Mouse (Mus musculus): Measurements from ENCODE around the gene Psmd6. TPM values are rescaled to one million over a fixed set of nuclear protein-coding genes. Genes with fewer than 3 reads are reported as not detected.

Gene Psmd6
- polyA plus RNA-seq, 1 experiment, result 134 TPM

DNA sequence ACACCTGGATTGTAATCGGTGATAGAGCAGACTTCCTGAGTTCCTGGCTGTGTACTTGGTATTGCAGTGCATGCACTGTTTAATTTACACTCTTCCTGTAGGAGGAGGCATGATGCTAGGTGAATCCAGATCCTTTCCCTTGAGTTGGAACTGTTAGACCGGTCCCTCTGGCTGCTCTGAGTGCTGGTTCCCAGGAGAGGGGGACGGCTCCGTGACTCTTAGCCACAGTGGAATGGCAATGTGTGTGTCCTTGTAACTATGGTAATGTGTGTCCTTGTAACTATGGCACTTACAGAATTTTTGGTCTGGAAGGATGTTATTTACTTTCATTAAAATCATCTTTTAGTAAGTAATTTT lies 55.7 kb downstream of the Psmd6 start:
- TF ChIP-seq CTCF (IDR thresholded peaks at IDR 0.05; ENCODE audit: borderline replicate concordance, insufficient read depth, low read length) (no peak), POLR2A (IDR thresholded peaks at IDR 0.05; ENCODE audit: low read depth, low read length) (no peak)
- H3K4me1 ChIP-seq (ENCODE audit: control insufficient read depth, insufficient read depth, low read length), result no peaks in the 10 kb centered on the region
- H3K27ac ChIP-seq (ENCODE audit: insufficient read depth, low read length), result no peak overlapping the region
- H3K4me3 ChIP-seq (ENCODE audit: insufficient read depth, low read length), result no peak overlapping the region

DNA sequence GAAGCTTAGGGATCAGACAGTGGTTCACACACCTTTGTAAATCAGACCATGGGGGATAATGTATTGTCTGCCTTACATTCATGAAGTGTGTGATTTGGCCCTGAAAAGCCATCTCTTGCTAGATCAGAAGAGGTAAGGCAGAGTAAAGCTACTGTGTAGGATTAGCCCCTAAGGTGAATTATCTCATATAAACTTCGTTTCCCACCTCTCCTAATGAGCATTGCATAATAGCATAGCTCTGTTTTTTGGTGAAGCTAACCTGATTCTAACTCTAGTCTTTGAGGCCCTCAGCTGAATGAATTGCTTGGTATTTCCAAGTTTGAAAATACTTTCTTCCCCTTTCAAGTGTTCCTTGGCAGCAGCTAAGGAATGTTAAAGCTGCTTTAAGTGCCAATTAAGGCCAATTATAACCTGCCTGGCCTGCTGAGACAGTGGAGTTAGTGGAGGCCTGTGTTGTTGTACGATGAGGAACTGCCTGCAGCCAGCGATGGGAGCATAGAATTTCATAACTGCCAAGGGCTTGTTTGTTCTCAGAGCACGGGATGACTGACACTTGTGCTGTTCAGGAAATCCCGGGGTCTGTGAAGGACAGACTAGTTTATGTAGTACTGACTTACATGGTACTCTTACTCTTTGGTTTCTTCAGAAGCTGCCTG lies 56.2 kb downstream of the Psmd6 start:
- no peak overlapping the region for H3K27ac ChIP-seq (ENCODE audit: insufficient read depth, low read length)
- TF ChIP-seq POLR2A (IDR thresholded peaks at IDR 0.05; ENCODE audit: low read depth, low read length) (no peak), CTCF (IDR thresholded peaks at IDR 0.05; ENCODE audit: borderline replicate concordance, insufficient read depth, low read length) (no peak)
- no peaks in the 10 kb centered on the region for H3K4me1 ChIP-seq (ENCODE audit: control insufficient read depth, insufficient read depth, low read length)
- no peak overlapping the region for H3K4me3 ChIP-seq (ENCODE audit: insufficient read depth, low read length)

DNA sequence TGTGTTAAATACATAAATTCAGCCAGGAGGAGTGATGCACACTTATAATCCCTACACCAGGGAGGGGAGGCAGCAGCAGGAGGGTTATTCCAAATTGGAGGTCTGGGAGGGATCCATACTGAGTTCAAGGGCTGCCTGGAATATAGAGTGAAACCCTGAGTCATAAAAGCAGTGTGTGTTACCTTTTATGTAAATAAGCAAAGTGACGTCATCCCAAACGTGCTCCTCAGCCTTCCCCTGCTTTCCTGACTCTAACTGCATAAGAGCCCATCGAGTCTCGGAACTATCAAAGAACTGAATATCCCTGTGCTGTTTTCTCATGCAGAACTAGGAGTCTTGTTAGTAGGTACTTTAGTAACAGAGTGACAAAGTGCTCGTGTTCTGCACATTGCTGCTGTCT lies 57.4 kb downstream of the Psmd6 start:
- TF ChIP-seq CTCF (IDR thresholded peaks at IDR 0.05; ENCODE audit: borderline replicate concordance, insufficient read depth, low read length) (no peak), POLR2A (IDR thresholded peaks at IDR 0.05; ENCODE audit: low read depth, low read length) (no peak)
- Histone ChIP-seq H3K4me1 (ENCODE audit: control insufficient read depth, insufficient read depth, low read length) (no peaks in the 10 kb centered on the region), H3K4me3 (ENCODE audit: insufficient read depth, low read length) (no peak overlapping the region), H3K27ac (ENCODE audit: insufficient read depth, low read length) (no peak overlapping the region)

DNA sequence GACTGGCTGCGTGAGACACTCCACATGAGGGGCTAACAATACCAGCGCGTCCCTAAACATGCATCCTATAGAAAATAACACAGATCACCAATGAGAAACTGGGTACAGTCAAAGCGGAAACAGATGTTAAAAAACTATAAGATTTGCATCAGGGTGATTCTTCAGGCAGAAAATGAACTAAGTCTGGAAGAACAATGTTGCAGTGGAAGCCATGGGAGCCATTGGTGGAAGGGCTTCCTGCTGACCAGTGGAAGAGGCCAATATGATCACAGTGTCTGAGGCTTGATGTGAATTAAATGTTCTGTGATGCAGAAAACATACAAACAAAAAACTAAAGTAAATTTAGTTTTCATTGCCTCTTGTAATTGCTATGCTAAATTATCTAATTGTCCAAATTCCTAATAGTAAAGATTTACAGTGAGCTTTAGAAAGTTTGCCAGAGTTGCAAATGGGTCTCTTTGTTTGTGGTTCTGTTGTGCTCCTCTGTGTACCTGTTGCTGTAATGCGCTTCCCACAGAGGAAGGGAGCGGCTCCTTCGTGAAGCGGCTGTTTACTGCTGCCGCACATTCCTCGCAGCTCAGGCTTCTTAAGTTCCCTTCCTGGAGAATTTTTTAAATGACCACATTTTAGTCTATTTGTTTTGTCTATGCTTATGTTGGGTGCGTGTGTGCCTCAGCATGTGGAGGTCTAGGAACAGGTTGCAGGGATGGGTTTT lies 58.1 kb downstream of the Psmd6 start:
- no peak overlapping the region for H3K4me3 ChIP-seq (ENCODE audit: insufficient read depth, low read length)
- no peaks in the 10 kb centered on the region for H3K4me1 ChIP-seq (ENCODE audit: control insufficient read depth, insufficient read depth, low read length)
- TF ChIP-seq CTCF (IDR thresholded peaks at IDR 0.05; ENCODE audit: borderline replicate concordance, insufficient read depth, low read length) (no peak), POLR2A (IDR thresholded peaks at IDR 0.05; ENCODE audit: low read depth, low read length) (no peak)
- no peak overlapping the region for H3K27ac ChIP-seq (ENCODE audit: insufficient read depth, low read length)

Other genes starting within 250 kb of the Psmd6 start
- gene Gm281, start 206.5 kb downstream of the Psmd6 start, polyA plus RNA-seq (2011; ENCODE audit: insufficient read length, low read depth, missing spikeins), result not detected in 2 replicates
- 11.9 and 14.2 TPM in 2 replicates for gene Atxn7, start 159.5 kb downstream of the Psmd6 start, polyA plus RNA-seq (2011; ENCODE audit: insufficient read length, low read depth, missing spikeins)
- gene Thoc7, start 159.1 kb downstream of the Psmd6 start, polyA plus RNA-seq (2011; ENCODE audit: insufficient read length, low read depth, missing spikeins), result 118 and 128 TPM in 2 replicates
- not detected in 2 replicates for gene Olfr720, start 65.9 kb upstream of the Psmd6 start, polyA plus RNA-seq (2011; ENCODE audit: insufficient read length, low read depth, missing spikeins)
- not detected in 2 replicates for gene Olfr31, start 201.8 kb upstream of the Psmd6 start, polyA plus RNA-seq (2011; ENCODE audit: insufficient read length, low read depth, missing spikeins)
- 24.4 and 28.0 TPM in 2 replicates for gene Il3ra, start 225.3 kb upstream of the Psmd6 start, polyA plus RNA-seq (2011; ENCODE audit: insufficient read length, low read depth, missing spikeins)

All from embryonic fibroblast, embryonic 13.5 days (primary cell).